Comparison of ENCODE assay signal across 20 mouse cellular contexts in genomic region chr7:25575105-25575504, GRCm38 (mm10). TPM values are rescaled to one million over a fixed set of nuclear protein-coding genes. Genes with fewer than 3 reads are reported as not detected.
DNase-seq lines count a peak whose midpoint lies in the region; ATAC-seq and TF ChIP-seq lines count a peak whose summit lies in the region.
"Had no signal": no experiment of that assay in that cellular context is flagged by ENCODE, and none has a peak within 500 bp of the region (broad histone marks: within the 10 kb centered on the region; RNA-seq: fewer than 3 reads in every experiment).

No protein-coding gene starts in this region.

- 54% methylated on average over 5 of the region's 5 CpGs for WGBS in lung, embryonic 14.5 days
- 69% methylated on average over 5 of the region's 5 CpGs for WGBS in intestine, embryonic 16.5 days
- 61% methylated on average over 5 of the region's 5 CpGs for WGBS in kidney, embryonic 15.5 days
- WGBS in stomach, embryonic 16.5 days = 78% methylated on average over 5 of the region's 5 CpGs

- no peak for ATAC-seq in lung, embryonic 14.5 days (ENCODE audit: insufficient read depth)
- ATAC-seq in intestine, embryonic 16.5 days = peak; percentile 29; the same call in 1 of the 2 replicates
- no peak for ATAC-seq in kidney, embryonic 15.5 days (replicated peaks; ENCODE audit: low FRiP score)
- ATAC-seq in stomach, embryonic 16.5 days (ENCODE audit: insufficient read depth, low FRiP score) = no peak
- ATAC-seq: activated CD4-positive, CD25-positive, alpha-beta regulatory T cell, adult 4 months; CD4-positive, CD25-positive, alpha-beta regulatory T cell, adult 4 months had no signal

- no peak for TF ChIP-seq CTCF in lung, embryonic 14.5 days (IDR thresholded peaks at IDR 0.05; ENCODE audit: low read depth)

- H3K4me3 ChIP-seq in lung, embryonic 14.5 days (ENCODE audit: low read depth, low read length) = no peak overlapping the region
- no peak overlapping the region for H3K4me3 ChIP-seq in intestine, embryonic 16.5 days (ENCODE audit: low read length)
- H3K4me3 ChIP-seq in kidney, embryonic 15.5 days (replicated peaks) = no peak overlapping the region
- no peak overlapping the region for H3K4me3 ChIP-seq in stomach, embryonic 16.5 days (replicated peaks; ENCODE audit: low read length)
- H3K4me3 ChIP-seq: erythroblast, embryonic 14.5 days; heart, embryonic 12.5 days; limb, embryonic 13.5 days had no signal

- no peaks in the 10 kb centered on the region for H3K36me3 ChIP-seq in lung, embryonic 14.5 days (ENCODE audit: insufficient read depth)
- no peaks in the 10 kb centered on the region for H3K36me3 ChIP-seq in intestine, embryonic 16.5 days (ENCODE audit: control insufficient read depth, insufficient read depth, low read length)
- H3K36me3 ChIP-seq in kidney, embryonic 15.5 days = no peaks in the 10 kb centered on the region
- no peaks in the 10 kb centered on the region for H3K36me3 ChIP-seq in stomach, embryonic 16.5 days (ENCODE audit: control insufficient read depth, insufficient read depth, low read length)
- H3K36me3 ChIP-seq: heart, embryonic 12.5 days; limb, embryonic 13.5 days had no signal

- peak overlapping the region; percentile 80; the same call in 1 of the 2 replicates for H3K27ac ChIP-seq in lung, embryonic 14.5 days (ENCODE audit: low read depth)
- H3K27ac ChIP-seq in intestine, embryonic 16.5 days (ENCODE audit: low read length) = no peak overlapping the region
- peak overlapping the region; percentile 79 for H3K27ac ChIP-seq in kidney, embryonic 15.5 days
- peak overlapping the region; percentile 83 for H3K27ac ChIP-seq in stomach, embryonic 16.5 days (ENCODE audit: low read length)
- H3K27ac ChIP-seq: macrophage had no signal

- no peaks in the 10 kb centered on the region for H3K9me3 ChIP-seq in lung, embryonic 14.5 days (ENCODE audit: low read depth, low read length)
- no peaks in the 10 kb centered on the region for H3K9me3 ChIP-seq in intestine, embryonic 16.5 days (ENCODE audit: control insufficient read depth, low read length)
- no peaks in the 10 kb centered on the region for H3K9me3 ChIP-seq in kidney, embryonic 15.5 days (replicated peaks)
- no peaks in the 10 kb centered on the region for H3K9me3 ChIP-seq in stomach, embryonic 16.5 days (replicated peaks; ENCODE audit: control insufficient read depth, low read length)
- H3K9me3 ChIP-seq: heart, embryonic 12.5 days; limb, embryonic 13.5 days had no signal

- H3K27me3 ChIP-seq in lung, embryonic 14.5 days (ENCODE audit: insufficient read depth, low read length) = no peaks in the 10 kb centered on the region
- H3K27me3 ChIP-seq in intestine, embryonic 16.5 days (replicated peaks; ENCODE audit: control insufficient read depth, insufficient read depth, low read length) = no peaks in the 10 kb centered on the region
- H3K27me3 ChIP-seq in kidney, embryonic 15.5 days = no peaks in the 10 kb centered on the region
- H3K27me3 ChIP-seq in stomach, embryonic 16.5 days (ENCODE audit: control insufficient read depth, insufficient read depth, low read length) = no peaks in the 10 kb centered on the region

- DNase-seq in lung, embryonic 14.5 days = no peak
- no peak for DNase-seq in lung, postnatal 36 days
- no peak for DNase-seq in gastrocnemius, postnatal 14 days
- DNase-seq in frontal cortex, postnatal 10 days (ENCODE audit: low spot score in 2 of 2) = no peak
- DNase-seq: adrenal gland, postnatal 36 days; gastrocnemius, postnatal 36 days; thymus, adult 18-20 months had no signal

- no peak overlapping the region for H3K9ac ChIP-seq in lung, embryonic 14.5 days
- H3K9ac ChIP-seq in intestine, embryonic 16.5 days (ENCODE audit: low read depth, low read length) = no peak overlapping the region
- H3K9ac ChIP-seq in kidney, embryonic 15.5 days = no peak overlapping the region
- H3K9ac ChIP-seq in stomach, embryonic 16.5 days (ENCODE audit: low read length) = no peak overlapping the region; the same call in 1 of the 2 replicates
- H3K9ac ChIP-seq: heart, embryonic 12.5 days; limb, embryonic 13.5 days had no signal

- no peaks in the 10 kb centered on the region for H3K4me1 ChIP-seq in lung, embryonic 14.5 days (ENCODE audit: insufficient read depth)
- H3K4me1 ChIP-seq in intestine, embryonic 16.5 days (ENCODE audit: control insufficient read depth, insufficient read depth, low read length) = peaks cover 7% of the 10 kb centered on the region
- H3K4me1 ChIP-seq in kidney, embryonic 15.5 days = peaks cover 9% of the 10 kb centered on the region; the same call in 1 of the 2 replicates
- H3K4me1 ChIP-seq in stomach, embryonic 16.5 days (ENCODE audit: control insufficient read depth, insufficient read depth, low read length) = peaks cover 4% of the 10 kb centered on the region
- H3K4me1 ChIP-seq: limb, embryonic 13.5 days had no signal

- intact Hi-C loops in gastrocnemius, postnatal 14 days (cut with DNase I; ENCODE audit: low total_unique reads) = loop anchor here (5.0 kb wide), 1 partner anchor 738 kb away; no protein-coding TSS in a partner anchor

- no peak overlapping the region for H3K4me2 ChIP-seq in lung, embryonic 14.5 days
- no peak overlapping the region for H3K4me2 ChIP-seq in intestine, embryonic 16.5 days (ENCODE audit: low read depth, low read length)
- 0 out of 2 replicates have a peak overlapping the region, but pooled peaks have one; percentile 0 for H3K4me2 ChIP-seq in kidney, embryonic 15.5 days
- no peak overlapping the region for H3K4me2 ChIP-seq in stomach, embryonic 16.5 days (ENCODE audit: low read depth, low read length)
- H3K4me2 ChIP-seq: heart, embryonic 12.5 days; limb, embryonic 13.5 days had no signal

RNA-seq across cellular contexts. Expression of gene Ceacam2, which starts 35.4 kb away (rescaled TPM):
- polyA plus RNA-seq in lung, embryonic 14.5 days (2014; fragmentation: Nextera tagmentation; extraction: Ambion mirVana) = 0.11 TPM in 1 of 2 replicates, not detected in the other
- polyA plus RNA-seq in intestine, embryonic 16.5 days (2015; fragmentation: Nextera tagmentation; extraction: Ambion mirVana) = not detected in 2 replicates
- 0.09 TPM in 2 replicates for polyA plus RNA-seq in kidney, embryonic 15.5 days (2015; fragmentation: Nextera tagmentation; extraction: Ambion mirVana)
- 0.14 TPM in 1 of 2 replicates, not detected in the other for polyA plus RNA-seq in stomach, embryonic 16.5 days (2015; fragmentation: Nextera tagmentation; extraction: Ambion mirVana)
- under 1 TPM; 0.43 to 0.60 TPM for total RNA-seq in gastrocnemius, postnatal 14 days (2021)
- total RNA-seq: hematopoietic stem cell, adult 5-6 weeks had no signal
- polyA plus RNA-seq: activated CD4-positive, CD25-positive, alpha-beta regulatory T cell, adult 4 months; CD4-positive, CD25-positive, alpha-beta regulatory T cell, adult 4 months; erythroblast, embryonic 14.5 days; heart, embryonic 12.5 days; intestine, embryonic 14.5 days had no signal

RNA-seq across cellular contexts. Expression of gene Erich4, which starts 40.6 kb away (rescaled TPM):
- not detected in 2 replicates for polyA plus RNA-seq in lung, embryonic 14.5 days (2014; fragmentation: Nextera tagmentation; extraction: Ambion mirVana)
- polyA plus RNA-seq in intestine, embryonic 16.5 days (2015; fragmentation: Nextera tagmentation; extraction: Ambion mirVana) = 31.8 and 43.6 TPM in 2 replicates
- 3.1 and 3.5 TPM in 2 replicates for polyA plus RNA-seq in kidney, embryonic 15.5 days (2015; fragmentation: Nextera tagmentation; extraction: Ambion mirVana)
- polyA plus RNA-seq in stomach, embryonic 16.5 days (2015; fragmentation: Nextera tagmentation; extraction: Ambion mirVana) = 2.9 and 4.2 TPM in 2 replicates
- not detected for total RNA-seq in gastrocnemius, postnatal 14 days (2021)
- total RNA-seq: adrenal gland, postnatal 36 days; gastrocnemius, postnatal 36 days; hematopoietic stem cell, adult 5-6 weeks had no signal
- polyA plus RNA-seq: activated CD4-positive, CD25-positive, alpha-beta regulatory T cell, adult 4 months; CD4-positive, CD25-positive, alpha-beta regulatory T cell, adult 4 months; cortical plate, adult 2 months; erythroblast, embryonic 14.5 days; heart, embryonic 12.5 days; limb, embryonic 13.5 days; macrophage; midbrain, embryonic 14.5 days had no signal

RNA-seq across cellular contexts. Expression of gene Dmac2, which starts 44.1 kb away (rescaled TPM):
- polyA plus RNA-seq in lung, embryonic 14.5 days (2014; fragmentation: Nextera tagmentation; extraction: Ambion mirVana) = 27.8 and 33.5 TPM in 2 replicates
- 41.8 and 43.4 TPM in 2 replicates for polyA plus RNA-seq in intestine, embryonic 16.5 days (2015; fragmentation: Nextera tagmentation; extraction: Ambion mirVana)
- 50.0 and 56.1 TPM in 2 replicates for polyA plus RNA-seq in kidney, embryonic 15.5 days (2015; fragmentation: Nextera tagmentation; extraction: Ambion mirVana)
- 36.4 and 36.8 TPM in 2 replicates for polyA plus RNA-seq in stomach, embryonic 16.5 days (2015; fragmentation: Nextera tagmentation; extraction: Ambion mirVana)
- total RNA-seq in gastrocnemius, postnatal 14 days (2021) = 10 to 100 TPM; 24.2 to 31.3 TPM

RNA-seq across cellular contexts. Expression of gene B3gnt8, which starts 51.3 kb away (rescaled TPM):
- 3.5 and 4.0 TPM in 2 replicates for polyA plus RNA-seq in lung, embryonic 14.5 days (2014; fragmentation: Nextera tagmentation; extraction: Ambion mirVana)
- polyA plus RNA-seq in intestine, embryonic 16.5 days (2015; fragmentation: Nextera tagmentation; extraction: Ambion mirVana) = 6.8 and 7.5 TPM in 2 replicates
- polyA plus RNA-seq in kidney, embryonic 15.5 days (2015; fragmentation: Nextera tagmentation; extraction: Ambion mirVana) = 10.4 and 13.6 TPM in 2 replicates
- polyA plus RNA-seq in stomach, embryonic 16.5 days (2015; fragmentation: Nextera tagmentation; extraction: Ambion mirVana) = 12.2 and 13.6 TPM in 2 replicates
- 1 to 10 TPM; 2.2 to 2.4 TPM for total RNA-seq in gastrocnemius, postnatal 14 days (2021)
